Mouse (Mus musculus): ENCODE data around the gene Ppme1.

Gene Ppme1

DNA sequence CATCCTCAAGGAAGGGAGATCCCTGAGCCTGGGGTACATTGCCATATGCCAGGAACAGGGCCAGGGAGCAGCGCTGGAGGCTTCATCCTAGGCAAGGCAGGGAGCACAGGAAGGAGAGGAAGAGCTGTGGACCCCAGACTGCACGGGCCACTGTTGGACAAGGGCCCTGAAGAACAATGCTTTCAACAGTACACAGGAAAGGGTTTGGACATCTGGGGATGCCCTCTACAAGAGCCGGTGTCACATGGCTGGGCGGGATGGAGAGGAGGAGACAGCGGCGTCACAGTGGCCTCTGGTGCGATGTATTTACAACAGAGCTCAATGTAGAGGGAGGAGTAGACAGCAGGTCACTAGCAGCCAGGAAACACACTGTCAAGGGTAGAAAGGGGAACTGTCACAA, 44.6 kb downstream of the Ppme1 start:
- in situ Hi-C loops (cut with MboI, MseI): no loop called here

DNA sequence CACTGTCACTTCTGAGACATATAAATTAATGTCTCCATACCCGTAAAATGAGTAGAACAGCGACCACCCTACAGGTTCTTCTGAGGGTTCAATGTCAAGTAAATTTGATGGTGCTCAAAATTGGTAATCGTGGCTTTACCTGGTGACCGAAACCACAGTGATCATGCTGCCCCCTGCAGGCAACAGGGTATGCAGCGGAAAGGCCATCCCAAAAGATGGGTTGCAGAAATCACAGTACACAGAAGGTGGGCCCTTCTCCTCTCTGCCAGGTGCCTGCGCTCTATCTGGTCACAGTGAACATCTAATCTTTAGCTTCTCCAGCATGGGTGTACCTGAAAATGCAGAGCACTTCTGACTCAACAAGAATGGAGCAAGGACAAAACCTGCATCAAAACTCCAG, 46.6 kb downstream of the Ppme1 start:
- in situ Hi-C loops (cut with MboI, MseI): no loop called here

DNA sequence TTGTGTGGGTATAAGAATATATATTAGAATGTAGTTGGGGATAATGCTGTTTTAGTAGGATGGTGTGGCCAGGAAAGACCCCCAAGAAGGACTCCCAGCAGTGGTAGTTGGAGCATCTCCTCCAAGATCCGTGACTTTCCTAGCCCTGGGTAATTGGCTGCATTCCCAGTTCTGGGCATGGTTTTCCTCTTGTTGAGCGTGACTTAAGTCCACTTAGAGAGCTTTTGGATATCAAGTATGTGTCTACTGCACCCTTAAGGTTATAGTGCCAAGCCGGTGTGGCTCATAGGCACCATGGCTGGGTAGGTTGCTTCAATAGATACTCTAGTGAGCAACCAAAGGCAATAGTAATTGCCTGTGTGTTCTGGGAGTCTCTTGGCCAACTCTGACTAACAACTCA, 48.4 kb downstream of the Ppme1 start:
- in situ Hi-C loops (cut with MboI, MseI): no loop called here

DNA sequence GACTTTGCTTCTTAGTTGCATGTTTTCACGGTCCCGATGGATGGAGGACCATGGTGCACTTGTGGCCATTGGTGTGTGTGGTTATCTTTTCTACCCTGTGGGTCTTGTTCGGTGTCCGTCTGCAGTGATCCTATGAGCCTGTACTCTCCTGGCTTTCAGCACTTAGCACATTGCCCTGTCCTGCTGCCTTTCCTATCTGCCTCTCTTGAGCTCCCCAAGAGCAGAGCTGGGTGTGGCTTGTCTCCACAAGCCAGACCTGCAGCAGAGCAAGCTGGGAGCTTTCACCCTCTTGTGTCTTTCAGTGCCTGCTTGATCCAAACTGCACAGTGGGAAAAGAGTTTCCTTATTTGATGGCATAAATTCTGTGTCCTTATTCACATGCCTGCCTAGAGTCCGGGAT, 54.6 kb downstream of the Ppme1 start:
- in situ Hi-C loops (cut with MboI, MseI): loop anchor here (10.0 kb wide), 1 partner anchor 1473 kb away; no protein-coding TSS in a partner anchor

DNA sequence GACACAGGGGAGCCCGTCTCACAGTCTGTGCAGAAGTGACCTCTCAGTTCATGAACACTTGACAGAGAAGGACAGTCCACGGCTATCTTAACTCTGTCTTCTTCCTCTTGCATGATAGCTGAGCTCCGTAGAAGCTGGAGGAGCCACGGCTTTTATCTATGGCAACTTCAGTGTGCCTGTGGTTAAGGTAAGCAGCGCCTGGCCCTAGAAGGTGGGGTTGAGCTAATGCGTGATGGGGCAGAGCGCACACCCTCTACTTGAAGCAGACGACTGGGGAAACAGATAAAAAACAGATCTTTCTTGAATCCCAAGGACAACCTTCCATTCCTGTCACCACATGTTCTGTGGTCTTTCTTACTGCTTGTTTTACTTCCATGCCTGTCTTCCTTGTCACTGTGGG, 55.2 kb downstream of the Ppme1 start:
- in situ Hi-C loops (cut with MboI, MseI): loop anchor here (10.0 kb wide), 1 partner anchor 1472 kb away; no protein-coding TSS in a partner anchor

- in situ Hi-C loops (cut with MboI, MseI): loop anchor here (10.0 kb wide), 1 partner anchor 1468 kb away; no protein-coding TSS in a partner anchor
Measured at GRCm38 (mm10) chr7:100312716-100313115, 59.4 kb downstream of the Ppme1 start.

- in situ Hi-C loops (cut with MboI, MseI): loop anchor here (10.0 kb wide), 1 partner anchor 1465 kb away; no protein-coding TSS in a partner anchor
Measured at GRCm38 (mm10) chr7:100310290-100310689, 61.8 kb downstream of the Ppme1 start.

DNA sequence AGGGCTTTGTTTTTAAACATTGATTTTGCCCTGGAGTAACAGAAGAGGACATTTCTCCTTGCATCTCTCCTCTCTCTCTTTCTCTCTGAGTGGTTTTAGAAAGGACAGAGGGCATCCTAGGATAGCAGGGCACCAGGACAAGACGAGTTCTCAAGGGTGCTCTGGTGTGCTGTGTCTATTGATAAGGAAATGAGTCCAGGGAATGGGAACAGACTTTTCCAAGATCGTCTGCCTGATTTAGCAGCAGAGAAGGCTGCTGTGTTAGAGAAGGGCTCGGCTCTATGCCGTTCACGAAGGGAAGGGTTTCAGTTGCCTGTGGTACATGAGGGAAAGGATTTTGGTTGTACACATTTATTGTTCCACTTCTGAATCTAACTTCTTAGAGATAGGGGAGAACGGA, 62.4 kb downstream of the Ppme1 start:
- in situ Hi-C loops (cut with MboI, MseI): loop anchor here (10.0 kb wide), 1 partner anchor 1465 kb away; no protein-coding TSS in a partner anchor

- in situ Hi-C loops (cut with MboI, MseI): no loop called here
Measured at GRCm38 (mm10) chr7:100309216-100309615, 62.9 kb downstream of the Ppme1 start.

DNA sequence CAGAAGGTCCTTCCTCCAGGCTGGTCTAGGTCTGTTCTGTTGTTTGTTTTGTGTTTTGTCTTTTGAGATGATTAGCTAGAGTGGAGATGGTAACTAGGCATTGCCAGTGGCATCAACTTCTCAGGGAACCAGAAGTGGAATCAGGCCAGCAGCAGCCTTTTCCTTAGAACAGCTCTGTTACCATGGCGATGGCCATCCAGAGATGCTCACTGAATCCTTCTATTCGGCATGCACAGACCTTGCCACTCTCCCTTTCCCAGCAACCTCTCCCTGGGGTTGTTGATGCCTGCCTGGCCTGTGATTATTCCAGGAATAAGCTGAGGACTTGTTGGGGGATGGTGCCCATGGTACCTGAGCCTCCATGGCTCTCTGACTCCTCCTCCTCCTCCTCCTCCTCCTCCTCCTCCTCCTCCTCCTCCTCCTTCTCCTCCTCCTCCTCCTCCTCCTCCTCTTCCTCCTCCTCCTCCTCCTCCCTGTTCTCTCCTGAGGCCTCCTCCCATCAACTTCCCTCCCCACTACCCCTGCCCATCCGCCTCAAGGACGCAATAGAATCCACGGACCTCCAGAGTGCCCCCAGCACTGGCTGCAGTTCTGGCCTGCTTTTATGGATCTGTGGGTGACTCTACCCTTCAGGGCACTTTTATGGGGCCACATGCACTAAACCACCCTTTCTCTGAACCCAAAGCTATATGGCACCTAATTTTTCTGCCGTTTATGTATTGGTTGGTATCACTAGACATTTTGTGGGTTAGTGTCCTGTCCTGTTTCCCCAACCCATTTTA, 64.0 kb downstream of the Ppme1 start:
- in situ Hi-C loops (cut with MboI, MseI): no loop called here

DNA sequence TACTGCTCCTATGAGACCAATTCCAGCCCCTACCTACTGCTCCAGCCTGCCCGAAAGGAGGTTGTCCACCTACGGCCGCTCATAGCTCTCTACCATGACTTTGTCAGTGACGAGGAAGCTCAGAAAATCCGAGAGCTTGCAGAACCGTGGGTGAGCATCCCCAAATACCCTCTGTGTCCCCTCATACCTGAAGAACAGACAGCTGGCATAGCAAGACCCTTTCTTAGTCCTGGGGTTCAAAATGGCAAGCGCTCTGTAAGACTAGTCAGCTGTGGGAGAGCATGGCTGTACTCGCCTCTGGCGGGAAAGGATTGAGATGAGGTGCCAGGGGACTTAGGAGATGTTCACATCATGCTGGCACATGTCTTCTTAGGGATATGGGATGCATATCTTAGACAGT, 66.2 kb downstream of the Ppme1 start:
- in situ Hi-C loops (cut with MboI, MseI): no loop called here

DNA sequence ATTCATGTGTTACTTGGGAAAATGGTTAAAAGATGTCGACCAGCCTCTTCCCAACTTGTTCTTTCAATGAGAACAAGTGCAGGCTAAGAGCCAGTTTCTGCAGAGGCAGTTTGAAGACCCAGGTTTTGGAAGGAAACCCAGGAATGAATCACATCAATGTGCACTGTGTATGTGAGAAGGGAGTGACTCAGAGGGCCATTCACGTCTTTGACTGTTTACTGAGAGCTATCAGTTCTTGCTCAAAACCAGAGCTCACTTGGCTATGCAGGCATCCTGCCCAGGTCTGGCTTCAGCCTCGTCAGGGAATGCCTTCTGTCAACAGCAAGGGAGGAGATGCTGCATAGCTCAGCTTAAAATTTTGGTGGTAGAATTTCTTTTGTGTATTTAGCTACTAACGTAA, 69.8 kb downstream of the Ppme1 start:
- in situ Hi-C loops (cut with MboI, MseI): no loop called here

- in situ Hi-C loops (cut with MboI, MseI): no loop called here
Measured at GRCm38 (mm10) chr7:100301390-100301789, 70.7 kb downstream of the Ppme1 start.

DNA sequence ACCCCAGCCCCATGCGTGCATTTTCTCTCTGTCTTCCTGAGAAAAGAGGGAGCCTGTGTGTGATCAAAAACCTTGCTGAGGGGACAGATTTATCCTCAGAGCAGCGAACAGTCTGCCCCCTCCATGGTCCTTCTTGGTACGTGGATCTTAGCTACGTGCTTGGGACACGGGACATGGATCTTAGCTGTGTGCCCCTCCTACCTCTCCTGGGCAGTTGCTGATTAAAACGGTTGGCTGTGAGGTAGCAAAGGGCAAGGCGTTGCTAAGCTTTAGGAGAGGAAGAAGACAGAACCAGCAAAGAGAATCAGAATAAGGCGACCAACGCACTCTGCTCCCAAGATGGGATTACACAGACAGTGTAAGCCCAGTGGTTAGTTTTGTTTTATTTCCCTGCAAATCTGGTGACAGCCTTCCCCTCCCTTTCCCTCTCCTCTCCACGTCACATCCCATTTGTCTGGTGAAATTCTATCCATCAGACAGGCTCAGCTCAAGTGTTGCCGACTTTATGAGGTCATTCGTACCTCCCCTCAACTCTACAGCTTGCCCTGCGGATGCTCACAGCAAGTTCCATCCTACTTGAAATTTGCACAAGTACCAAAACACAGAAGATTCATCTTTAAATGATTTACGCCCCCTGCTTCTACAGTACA, 73.1 kb downstream of the Ppme1 start:
- in situ Hi-C loops (cut with MboI, MseI): no loop called here

DNA sequence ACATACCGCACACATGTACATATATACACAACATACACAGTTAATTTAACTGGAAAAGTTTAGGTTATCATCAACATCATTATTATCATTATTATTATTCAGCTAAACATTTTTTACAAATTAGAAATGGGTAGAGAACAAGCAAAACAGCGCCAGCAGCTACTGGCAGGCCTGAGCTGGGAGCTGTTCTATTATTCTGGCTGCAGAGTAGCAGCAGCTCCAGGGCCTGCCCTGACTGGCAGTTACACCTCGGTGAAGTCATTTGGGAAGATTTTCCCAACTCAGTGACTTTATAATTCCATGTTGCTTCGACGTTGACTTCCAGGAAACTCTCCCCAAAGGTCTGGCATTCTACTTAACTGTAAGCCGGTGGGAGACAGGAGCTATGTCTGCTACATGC, 75.4 kb downstream of the Ppme1 start:
- in situ Hi-C loops (cut with MboI, MseI): no loop called here

GRCm38 (mm10) chr7:100295745-100296144, 76.4 kb downstream of the Ppme1 start:
- in situ Hi-C loops (cut with MboI, MseI): no loop called here

DNA sequence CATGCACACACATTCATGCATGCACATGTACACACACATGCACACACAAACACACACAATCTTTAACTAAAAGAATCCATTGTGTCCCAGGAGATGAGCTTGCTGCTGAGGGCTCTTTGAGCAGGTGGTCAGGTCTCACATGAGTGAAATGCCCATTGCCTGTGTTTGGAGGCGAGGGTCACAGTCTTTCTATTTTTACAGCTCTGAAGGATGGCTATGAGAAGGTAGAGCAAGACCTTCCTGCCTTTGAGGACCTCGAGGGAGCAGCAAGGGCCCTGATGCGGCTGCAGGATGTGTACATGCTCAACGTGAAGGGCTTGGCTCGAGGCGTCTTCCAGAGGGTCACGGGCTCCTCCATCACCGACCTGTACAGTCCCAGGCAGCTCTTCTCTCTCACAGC, 78.6 kb downstream of the Ppme1 start:
- in situ Hi-C loops (cut with MboI, MseI): no loop called here

- in situ Hi-C loops (cut with MboI, MseI): no loop called here
Measured at GRCm38 (mm10) chr7:100288622-100289021, 83.5 kb downstream of the Ppme1 start.

DNA sequence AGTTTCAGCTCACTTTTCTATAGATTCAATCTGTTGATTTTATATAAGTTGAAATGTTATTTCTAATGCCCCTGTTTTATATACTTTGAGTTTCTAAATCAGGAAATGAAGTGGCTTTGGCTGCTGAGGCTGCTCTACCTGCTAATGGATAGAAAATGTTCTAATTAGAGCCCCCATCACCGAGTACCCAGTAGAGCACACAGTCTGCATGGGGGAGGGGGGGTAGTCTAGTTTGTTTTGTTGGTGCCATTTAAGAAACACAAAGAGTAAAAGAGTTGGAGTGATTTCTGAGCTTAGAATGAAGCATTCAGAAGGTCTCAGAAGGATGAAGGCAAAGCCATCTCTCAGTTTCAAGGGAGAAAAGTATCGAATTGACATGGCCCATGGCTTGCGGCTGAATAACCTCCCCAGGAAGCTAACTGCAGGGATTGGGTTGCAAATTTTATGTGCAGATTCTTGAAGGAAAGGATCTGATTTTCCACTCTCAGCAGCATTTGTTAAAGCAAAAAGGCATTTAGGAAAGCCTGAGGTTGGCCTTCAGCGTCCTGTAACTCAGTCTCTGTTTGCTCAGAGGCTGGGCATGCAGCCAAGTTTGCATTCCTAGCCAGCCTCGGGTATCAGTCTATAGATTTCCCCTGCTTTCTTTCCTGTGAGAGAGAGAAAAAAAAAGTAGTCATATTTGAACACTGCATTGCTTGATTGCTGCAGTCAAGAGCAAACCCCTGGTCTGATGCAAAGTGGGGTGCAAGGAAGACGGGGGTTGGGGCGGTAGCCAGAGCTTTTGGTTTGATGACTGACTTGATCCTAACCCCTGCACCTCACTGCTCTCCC, 84.1 kb downstream of the Ppme1 start:
- in situ Hi-C loops (cut with MboI, MseI): no loop called here

- in situ Hi-C loops (cut with MboI, MseI): no loop called here
Measured at GRCm38 (mm10) chr7:100285383-100285782, 86.7 kb downstream of the Ppme1 start, which contains the start of gene P4ha3. P4ha3 (plus strand) TSS chr7:100285520.

DNA sequence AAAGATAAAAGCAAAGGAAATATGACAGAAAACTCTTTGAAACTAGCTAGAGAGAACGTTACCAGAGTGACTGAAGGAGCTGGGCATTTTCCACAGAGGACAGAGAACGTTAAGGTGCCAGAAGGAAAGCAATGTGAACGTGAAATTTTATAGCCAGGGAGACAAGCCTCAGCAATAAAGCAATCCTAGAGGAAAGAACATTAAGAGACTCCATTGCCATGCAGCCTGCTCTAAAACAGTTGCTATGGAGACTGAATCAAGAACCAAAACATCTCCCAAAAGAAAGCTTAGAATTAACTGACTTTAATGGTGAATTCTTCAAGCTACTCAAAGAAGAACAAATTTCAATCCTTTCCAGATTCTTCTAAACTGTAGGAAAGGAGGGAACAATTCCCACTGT, 88.8 kb downstream of the Ppme1 start:
- in situ Hi-C loops (cut with MboI, MseI): no loop called here

DNA sequence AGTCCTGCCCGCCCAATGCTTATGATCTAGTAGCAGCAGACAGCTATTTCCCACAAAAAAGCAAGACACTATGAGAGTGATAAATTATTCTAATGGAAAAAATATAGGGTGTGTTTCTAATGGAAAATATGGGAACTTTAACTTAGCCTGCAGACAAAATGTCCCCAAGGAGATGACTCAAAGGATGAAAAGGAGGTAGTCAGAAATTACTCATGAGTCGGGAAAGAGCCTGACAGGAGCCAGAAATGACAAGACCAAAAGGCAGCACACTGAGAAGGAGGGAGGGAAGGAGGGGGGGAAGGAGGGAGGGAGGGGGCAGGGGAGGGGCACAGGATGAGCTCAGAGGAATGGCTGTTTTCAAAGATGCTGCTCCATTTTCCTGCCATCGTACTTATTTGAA, 90.5 kb downstream of the Ppme1 start:
- in situ Hi-C loops (cut with MboI, MseI): no loop called here
